Mouse (Mus musculus) layer of hippocampus, adult 2 months (tissue): ENCODE data around the gene Mad1l1. TPM values are rescaled to one million over a fixed set of nuclear protein-coding genes. Genes with fewer than 3 reads are reported as not detected.
A peak's percentile ranks its signal among the peaks of the same experiment; 100 is the strongest.

Experiments
- DNase-seq, 2 experiments: peaks; one replicate each; pipeline ENCODE4 v3.0.0; 2022; ENCODE audit warnings: low spot score in 2 of 2
- H3K27ac ChIP-seq: fragments of 200-600 bp; 2 replicates; pipeline ENCODE4 v1.8.1; 2022
- H3K4me3 ChIP-seq: fragments of 200-600 bp; 2 replicates; pipeline ENCODE4 v1.8.1; 2022; ENCODE audit warnings: mild to moderate bottlenecking
- CTCF ChIP-seq: fragments of 200-600 bp; conservative IDR thresholded peaks from 2 replicates; pipeline ENCODE4 v1.8.1; 2022; ENCODE audit warnings: antibody characterized with exemption, mild to moderate bottlenecking, moderate library complexity
- total RNA-seq, 2 experiments: library from RNA; stranded (reverse); gene quantifications; 2 replicates each; pipeline ENCODE4 v1.2.3; 2021

Mad1l1 gene
- total RNA-seq, 2 experiments from 2014 or later: 14.3 to 18.1 TPM

GRCm38 (mm10) chr5:140264825-140265575 lies 56.4 kb downstream of the Mad1l1 start:
- Histone ChIP-seq H3K27ac (peak overlapping the region; percentile 89), H3K4me3 (no peak overlapping the region)
- DNase-seq: no peak
- TF ChIP-seq CTCF: no peak

DNA sequence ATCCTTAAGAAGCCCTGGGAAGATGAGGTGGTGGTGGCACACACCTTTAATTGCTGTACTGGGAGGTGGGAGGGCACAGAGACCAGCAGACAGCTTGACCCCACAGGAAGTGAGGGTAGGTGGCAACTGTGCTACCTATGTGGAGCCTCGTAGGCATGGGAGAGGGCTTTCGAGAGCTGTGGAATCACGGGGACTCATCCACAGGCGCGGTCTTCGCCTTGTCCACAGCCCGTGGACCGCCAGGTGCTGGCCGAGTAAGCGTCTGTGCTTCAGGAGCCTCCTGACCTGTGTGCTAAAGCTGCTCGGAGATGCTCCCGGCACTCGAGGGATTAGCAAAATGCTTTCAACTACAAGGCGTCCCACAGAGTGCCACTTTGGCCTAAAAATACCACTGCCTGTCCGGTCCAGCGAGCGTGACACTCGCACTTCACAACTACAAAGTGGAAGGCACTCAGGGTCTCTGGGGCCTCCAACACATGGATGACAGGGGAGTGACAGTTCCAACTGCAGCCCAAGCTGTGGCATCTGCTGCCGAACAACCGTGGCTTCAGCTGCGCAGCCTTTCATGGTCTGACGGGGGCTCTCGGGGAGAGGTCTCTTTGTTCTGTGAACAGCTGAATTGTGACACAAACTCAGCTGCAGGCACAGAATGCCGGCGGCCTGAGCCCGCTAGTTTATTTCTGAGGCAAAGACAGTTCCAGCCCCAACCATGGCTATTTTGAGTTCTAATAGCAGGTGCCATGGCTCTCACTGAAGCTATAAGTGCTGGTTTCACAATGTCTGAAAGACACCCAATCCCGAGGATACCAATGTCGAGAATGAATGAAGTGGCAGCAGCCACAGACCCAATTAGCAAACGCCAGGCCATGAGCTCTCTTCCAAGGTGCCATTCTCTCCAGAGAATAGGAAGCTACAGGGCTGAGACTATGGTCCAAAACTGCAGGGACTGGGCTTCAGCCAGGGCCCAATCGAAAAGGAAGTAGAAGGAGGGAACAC lies 57.3 kb downstream of the Mad1l1 start:
- Histone ChIP-seq H3K27ac (peak overlapping the region; percentile 89), H3K4me3 (no peak overlapping the region)
- no peak for TF ChIP-seq CTCF

DNA sequence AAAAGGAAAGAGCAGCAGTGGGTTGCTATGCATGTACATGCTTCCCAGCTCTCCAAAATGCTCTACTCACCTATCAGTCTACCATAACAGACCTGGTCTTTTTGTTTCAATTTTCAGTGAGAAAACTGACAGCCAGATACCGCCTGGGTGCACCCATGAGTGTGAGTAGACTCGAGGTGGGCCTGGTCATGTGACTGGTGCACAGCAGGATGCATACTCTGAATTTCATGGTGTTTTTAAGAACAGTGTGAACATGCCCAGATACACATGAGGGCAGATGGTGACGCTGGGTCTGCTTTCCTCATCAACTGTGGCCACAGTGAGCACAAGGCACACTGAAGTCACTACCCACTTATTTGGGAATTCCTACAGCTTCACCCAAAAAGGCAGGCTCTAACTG lies 59.0 kb downstream of the Mad1l1 start:
- TF ChIP-seq CTCF: no peak
- no peak for DNase-seq
- H3K4me3 ChIP-seq: no peak overlapping the region
- peak overlapping the region; percentile 89 for H3K27ac ChIP-seq

More for the DNA sequence above, 57.3 kb downstream of the Mad1l1 start:
- DNase-seq: peak; percentile 45 to 49

DNA sequence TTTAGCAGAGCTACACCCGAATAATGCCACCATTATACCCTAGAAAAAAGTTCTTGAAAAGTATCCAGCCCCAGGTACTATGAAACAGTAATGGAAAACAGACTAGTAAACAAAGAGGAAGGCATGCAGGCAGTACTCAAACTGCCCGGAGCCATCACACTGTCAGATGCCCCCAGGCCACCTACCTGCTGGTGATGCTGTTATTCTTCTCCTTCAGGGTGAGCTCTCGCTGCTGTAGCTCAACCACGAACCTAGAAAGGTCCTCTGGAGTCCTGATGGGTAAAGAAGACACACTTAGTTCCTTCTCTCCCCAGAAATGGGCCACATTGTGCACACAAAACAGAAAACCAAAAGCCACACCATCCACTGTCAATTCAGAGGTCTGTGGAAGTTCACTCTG lies 60.0 kb downstream of the Mad1l1 start:
- Histone ChIP-seq H3K27ac (peak overlapping the region; percentile 89), H3K4me3 (no peak overlapping the region)
- TF ChIP-seq CTCF: no peak
- DNase-seq: no peak

GRCm38 (mm10) chr5:140258633-140259032 lies 62.7 kb downstream of the Mad1l1 start:
- peak overlapping the region; percentile 32; the same call in 1 of the 2 replicates for H3K27ac ChIP-seq
- TF ChIP-seq CTCF: no peak
- H3K4me3 ChIP-seq: no peak overlapping the region
- DNase-seq: no peak

- TF ChIP-seq CTCF: no peak
- Histone ChIP-seq H3K4me3 (no peak overlapping the region), H3K27ac (peak overlapping the region; percentile 40; the same call in 1 of the 2 replicates)
- no peak for DNase-seq
Measured at GRCm38 (mm10) chr5:140258035-140258434, 63.3 kb downstream of the Mad1l1 start.

- H3K27ac ChIP-seq: peak overlapping the region; percentile 40; the same call in 1 of the 2 replicates
- DNase-seq: peak in 1 of 2 experiments; percentile 29
- no peak for TF ChIP-seq CTCF
- H3K4me3 ChIP-seq: no peak overlapping the region
Measured at GRCm38 (mm10) chr5:140257439-140257838, 63.9 kb downstream of the Mad1l1 start.

GRCm38 (mm10) chr5:140256685-140257084 lies 64.7 kb downstream of the Mad1l1 start:
- no peak for DNase-seq
- TF ChIP-seq CTCF: no peak
- H3K4me3 ChIP-seq: no peak overlapping the region
- H3K27ac ChIP-seq: no peak overlapping the region

GRCm38 (mm10) chr5:140255265-140255664 lies 66.1 kb downstream of the Mad1l1 start:
- DNase-seq: no peak
- Histone ChIP-seq H3K27ac (no peak overlapping the region), H3K4me3 (no peak overlapping the region)
- no peak for TF ChIP-seq CTCF

DNA sequence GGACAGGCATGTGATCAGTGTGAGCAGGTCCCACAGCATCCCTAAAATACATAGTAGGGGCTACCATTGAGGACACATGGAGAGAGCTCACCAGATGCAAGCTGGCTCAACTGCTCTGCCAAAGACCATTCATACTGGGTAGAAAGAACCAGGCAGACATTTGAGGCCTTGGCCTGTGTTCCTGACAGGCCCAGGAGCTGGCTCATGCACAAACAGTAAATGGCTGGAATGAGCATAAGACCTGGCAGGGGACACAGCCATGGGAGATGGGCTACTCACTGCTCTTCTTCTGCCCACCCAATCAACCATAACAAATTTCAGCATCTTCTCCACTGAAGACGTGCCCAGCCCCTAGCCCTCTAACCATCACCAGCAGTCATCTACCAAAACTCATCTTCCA lies 66.7 kb downstream of the Mad1l1 start:
- no peak overlapping the region for H3K27ac ChIP-seq
- DNase-seq: no peak
- no peak overlapping the region for H3K4me3 ChIP-seq
- no peak for TF ChIP-seq CTCF

GRCm38 (mm10) chr5:140251989-140252388 lies 69.4 kb downstream of the Mad1l1 start:
- TF ChIP-seq CTCF: no peak
- Histone ChIP-seq H3K4me3 (no peak overlapping the region), H3K27ac (peak overlapping the region; percentile 49)
- peak; percentile 39 for DNase-seq

- TF ChIP-seq CTCF: peak; percentile 70
- H3K4me3 ChIP-seq: no peak overlapping the region
- no peak overlapping the region for H3K27ac ChIP-seq
- no peak for DNase-seq
Measured at GRCm38 (mm10) chr5:140250370-140250769, 71.0 kb downstream of the Mad1l1 start.

- Histone ChIP-seq H3K27ac (peak overlapping the region; percentile 39; the same call in 1 of the 2 replicates), H3K4me3 (no peak overlapping the region)
- TF ChIP-seq CTCF: no peak
- DNase-seq: no peak
Measured at GRCm38 (mm10) chr5:140249359-140250062, 71.8 kb downstream of the Mad1l1 start.
